Mouse (Mus musculus) v-Abl transformed pro-B cells (cell line): ENCODE data around the gene Surf2.
"Not testable (repeated sequence)": the region's sequence is repeated elsewhere in the genome, so short reads cannot be mapped to it uniquely, and the experiment has no call there.

ENCODE experiments used
- in situ Hi-C, 2 experiments: fragments of 400-800 bp; cut with MboI; formaldehyde crosslinking; loops; one replicate each; pipeline ENCODE4 v1.15.1; 2025; ENCODE audit not compliant: unreplicated experiment in 2 of 2

Gene Surf2

DNA sequence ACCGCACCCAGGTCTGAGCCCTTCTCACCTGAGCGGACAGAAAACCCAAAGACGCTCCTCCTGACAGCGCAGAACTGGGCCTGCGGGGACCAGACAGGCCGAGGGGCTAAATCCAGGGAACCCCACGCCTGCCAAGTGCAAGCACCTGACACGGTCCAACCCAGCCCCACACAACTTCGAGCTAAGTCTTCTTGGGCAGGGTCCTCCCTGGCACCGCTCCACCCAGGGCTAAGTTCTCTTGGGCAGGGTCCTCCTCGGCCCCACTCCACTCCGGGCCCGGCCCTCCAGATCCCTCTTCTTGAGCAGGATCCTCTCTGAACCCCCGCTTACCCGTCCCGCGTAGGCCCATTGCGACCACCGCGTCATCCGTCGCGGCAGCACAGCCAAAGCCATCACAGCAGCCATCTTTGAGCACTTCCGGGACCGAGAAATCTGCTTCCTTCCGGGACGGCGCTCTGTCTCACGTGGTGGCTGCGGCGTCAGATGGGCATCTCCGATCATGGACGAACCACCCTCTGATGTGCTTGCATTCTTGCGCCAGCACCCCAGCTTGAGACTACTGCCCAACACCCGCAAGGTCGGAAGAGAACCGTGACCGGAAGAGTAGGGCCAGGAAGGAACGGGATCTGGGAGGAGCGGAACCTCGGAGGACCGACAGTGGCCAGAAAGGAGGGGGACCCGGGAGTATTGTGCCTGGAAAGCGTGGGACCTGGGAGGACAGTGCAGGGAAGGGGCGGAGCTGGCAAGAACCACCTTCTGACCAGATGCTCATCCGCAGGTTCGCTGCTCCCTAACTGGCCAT lies at the start of gene Surf2, which contains the start of gene Surf1:
Surf2 (plus strand) TSS at position 441 of the 802 bp plus-strand sequence.
Surf1 (minus strand) TSS at position 604 of the 802 bp plus-strand sequence.
- in situ Hi-C loops, result loop anchor here (25.0 kb wide), 3 partner anchors 604 to 1654 kb away; partner anchors contain the start of genes Anapc2 (in 1 of the 2), C8g (in 1 of the 2), Fbxw5 (in 1 of the 2) and Gpsm1 (in 1 of the 2)

DNA sequence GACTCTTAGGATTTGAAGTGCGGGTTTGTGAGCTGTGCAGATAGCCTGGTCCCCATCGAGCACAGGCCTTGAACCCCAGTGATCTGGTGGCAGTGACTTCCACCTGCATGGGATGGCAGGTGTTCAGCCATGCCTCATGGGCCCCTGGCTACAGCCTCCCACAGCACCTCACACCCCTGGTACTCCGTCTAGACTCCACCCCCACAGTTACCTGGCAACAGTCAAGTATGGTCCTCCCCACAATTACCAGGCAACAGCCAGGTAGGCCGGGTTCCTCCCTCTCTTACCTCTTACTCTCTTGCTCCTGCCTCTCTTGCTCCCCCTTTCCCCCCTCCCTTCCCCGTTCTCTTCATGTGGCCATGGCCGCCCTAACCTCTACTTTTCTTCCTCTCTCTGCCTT lies 45.5 kb upstream of the Surf2 start:
- in situ Hi-C loops, result no loop called here

GRCm38 (mm10) chr2:26878571-26878970 lies 37.6 kb upstream of the Surf2 start:
- in situ Hi-C loops, result no loop called here

GRCm38 (mm10) chr2:26885541-26885940 lies 30.6 kb upstream of the Surf2 start:
- in situ Hi-C loops, result not testable (repeated sequence)

DNA sequence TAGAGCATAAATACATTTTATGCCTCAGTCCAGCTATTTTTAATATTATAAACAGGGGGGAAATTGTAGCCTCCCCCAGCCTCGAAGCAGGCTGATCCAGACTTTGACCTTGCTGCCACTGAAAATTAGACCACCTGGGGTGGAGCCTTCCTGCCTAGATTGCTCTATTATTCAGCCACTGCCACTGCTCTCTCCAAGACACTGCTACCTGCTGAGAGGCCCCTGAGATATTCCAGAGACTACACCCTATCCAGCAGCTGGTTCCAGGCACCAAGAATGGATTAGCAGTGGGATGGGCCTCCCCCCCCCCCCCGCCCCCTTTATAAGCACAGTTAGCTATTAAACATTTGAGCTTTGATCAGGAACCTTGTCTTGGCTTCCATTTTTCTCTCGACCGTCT lies 30.0 kb upstream of the Surf2 start:
- in situ Hi-C loops, result not testable (repeated sequence)

DNA sequence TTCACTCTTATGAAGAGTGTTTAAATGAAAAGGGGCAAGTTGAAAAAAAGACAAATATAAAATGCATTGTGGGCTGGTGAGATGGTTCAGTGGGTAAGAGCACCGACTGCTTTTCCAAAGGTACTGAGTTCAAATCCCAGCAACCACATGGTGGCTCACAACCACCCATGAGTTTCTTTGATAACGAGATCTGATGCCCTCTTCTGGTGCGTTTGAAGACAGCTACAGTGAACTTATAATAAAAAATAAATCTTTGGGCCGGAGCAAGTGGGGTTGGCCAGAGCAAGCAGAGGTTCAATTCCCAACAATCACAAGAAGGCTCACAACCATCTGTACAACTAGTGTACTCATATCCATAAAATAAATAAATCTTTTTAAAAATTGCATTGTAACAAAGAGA lies 20.3 kb upstream of the Surf2 start:
- in situ Hi-C loops, result loop anchor here in 1 of 2 experiments (10.0 kb wide), 1 partner anchor 241 kb away; no protein-coding TSS in a partner anchor

DNA sequence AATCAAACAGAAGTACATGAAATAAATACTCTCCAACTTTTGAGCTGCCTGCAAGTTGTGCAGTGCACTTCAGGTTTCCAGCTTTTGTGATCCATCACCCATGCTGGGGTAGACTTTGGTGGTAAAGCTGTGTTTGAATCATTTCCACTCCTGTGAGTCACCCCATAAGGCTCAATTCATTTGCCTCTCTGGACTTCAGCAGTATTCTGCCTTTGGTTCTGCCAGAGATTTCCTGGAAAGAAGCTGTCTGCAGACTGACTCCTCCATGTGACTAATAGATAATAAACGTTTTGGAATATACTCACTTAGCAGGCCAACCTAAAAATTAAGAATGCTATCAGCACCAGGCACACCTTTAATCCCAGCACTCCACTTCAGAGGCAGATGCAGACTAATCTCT lies 15.4 kb upstream of the Surf2 start:
- in situ Hi-C loops, result loop anchor here (5.0 to 25.0 kb wide), 6 partner anchors 453 to 1638 kb away; partner anchors contain the start of genes Sec16a (in 2 of the 2), Anapc2 (in 1 of the 2), C8g (in 1 of the 2) and Fbxw5 (in 1 of the 2)

GRCm38 (mm10) chr2:26901834-26902400 lies 14.2 kb upstream of the Surf2 start:
- in situ Hi-C loops, result loop anchor here (5.0 to 25.0 kb wide), 6 partner anchors 455 to 1640 kb away; partner anchors contain the start of genes Sec16a (in 2 of the 2), Anapc2 (in 1 of the 2), C8g (in 1 of the 2) and Fbxw5 (in 1 of the 2)

GRCm38 (mm10) chr2:26902467-26903220 lies 13.5 kb upstream of the Surf2 start, which contains the start of gene Surf6:
Gene Surf6, minus strand, starts transcription at chr2:26902879.
- in situ Hi-C loops, result loop anchor here (5.0 to 25.0 kb wide), 6 partner anchors 455 to 1640 kb away; partner anchors contain the start of genes Sec16a (in 2 of the 2), Anapc2 (in 1 of the 2), C8g (in 1 of the 2) and Fbxw5 (in 1 of the 2)

GRCm38 (mm10) chr2:26903311-26903710 lies 12.9 kb upstream of the Surf2 start:
- in situ Hi-C loops, result loop anchor here (5.0 to 25.0 kb wide), 6 partner anchors 456 to 1641 kb away; partner anchors contain the start of genes Sec16a (in 2 of the 2), Anapc2 (in 1 of the 2), C8g (in 1 of the 2) and Fbxw5 (in 1 of the 2)

DNA sequence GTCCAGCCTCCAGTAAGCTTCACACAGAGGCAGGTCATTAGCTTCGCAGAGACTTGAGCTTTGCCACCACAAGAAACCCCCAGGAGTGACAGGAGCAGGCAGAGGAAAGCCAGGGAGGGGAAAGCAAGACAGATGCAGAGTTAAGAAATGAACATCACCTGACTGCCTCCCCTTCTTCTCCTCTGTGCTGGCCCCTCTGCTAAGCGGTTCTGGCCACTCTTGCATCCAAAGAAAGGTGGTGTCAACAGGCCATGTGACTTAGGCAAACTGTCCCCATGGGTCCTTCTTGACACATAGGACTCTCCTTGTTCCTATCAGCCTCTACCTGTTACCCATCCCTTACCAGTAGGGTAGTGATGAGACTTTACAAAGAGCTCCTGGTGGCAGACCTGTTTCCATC lies 10.2 kb upstream of the Surf2 start:
- in situ Hi-C loops, result loop anchor here (5.0 to 25.0 kb wide), 6 partner anchors 264 to 1644 kb away; partner anchors contain the start of genes Anapc2 (in 1 of the 2), C8g (in 1 of the 2), Fbxw5 (in 1 of the 2) and Gpsm1 (in 1 of the 2)

- in situ Hi-C loops, result loop anchor here (5.0 to 25.0 kb wide), 6 partner anchors 264 to 1644 kb away; partner anchors contain the start of genes Anapc2 (in 1 of the 2), C8g (in 1 of the 2), Fbxw5 (in 1 of the 2) and Gpsm1 (in 1 of the 2)
These were observed 9.7 kb upstream of the Surf2 start for GRCm38 (mm10) chr2:26906431-26906830.

DNA sequence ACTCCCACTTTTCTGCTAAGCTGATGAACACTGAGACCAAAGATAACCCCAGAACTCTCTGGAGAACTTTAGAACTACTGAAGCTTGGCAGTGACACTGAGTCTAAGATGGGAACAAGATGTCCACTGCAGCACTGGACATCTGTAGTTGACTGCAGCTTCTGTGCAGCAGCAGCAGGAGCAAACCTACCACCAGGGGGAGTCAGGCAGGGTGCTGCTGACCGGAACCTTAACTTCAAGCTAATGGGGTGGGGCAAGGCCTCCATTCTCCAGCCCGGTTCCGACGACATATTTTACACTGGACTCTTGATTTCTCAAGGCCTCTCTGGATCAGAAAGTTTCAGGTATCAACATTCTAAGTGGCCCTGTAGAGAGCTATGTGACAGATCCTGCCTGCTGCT lies 9.1 kb upstream of the Surf2 start:
- in situ Hi-C loops, result loop anchor here (5.0 to 25.0 kb wide), 6 partner anchors 265 to 1645 kb away; partner anchors contain the start of genes Anapc2 (in 1 of the 2), C8g (in 1 of the 2), Fbxw5 (in 1 of the 2) and Gpsm1 (in 1 of the 2)

DNA sequence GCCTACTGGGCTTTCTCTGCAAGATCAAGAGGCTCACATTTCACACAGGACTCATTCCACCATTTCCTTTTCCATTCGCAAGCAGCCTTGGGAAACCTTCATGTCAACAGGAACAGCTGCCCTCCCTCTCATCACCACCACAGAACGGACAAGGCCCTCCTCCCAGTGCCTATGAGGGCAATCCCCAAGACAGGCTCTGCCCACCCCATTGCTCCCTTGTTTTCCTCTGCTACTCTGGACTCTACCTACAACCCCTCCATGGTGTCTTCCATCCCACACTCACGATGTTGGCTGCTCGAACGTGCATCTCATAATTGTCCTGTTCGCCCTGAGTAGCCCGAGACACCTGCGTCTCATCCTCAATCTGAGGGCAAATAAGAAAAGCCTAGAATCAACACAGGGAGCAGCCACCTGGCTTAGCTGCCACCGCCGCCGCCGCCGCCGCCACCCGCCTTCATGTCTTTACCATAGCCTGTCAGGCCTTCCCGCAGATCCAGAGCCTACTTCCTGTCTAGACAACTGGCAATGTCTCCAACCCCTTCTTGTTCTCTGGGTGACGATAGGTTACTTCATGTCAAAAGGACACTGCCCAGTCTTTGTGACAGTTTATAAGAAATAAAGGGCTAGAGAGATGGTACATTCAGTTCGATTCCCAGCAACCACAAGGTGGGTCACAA lies 7.3 kb upstream of the Surf2 start:
- in situ Hi-C loops, result loop anchor here (5.0 to 25.0 kb wide), 6 partner anchors 267 to 1647 kb away; partner anchors contain the start of genes Anapc2 (in 1 of the 2), C8g (in 1 of the 2), Fbxw5 (in 1 of the 2) and Gpsm1 (in 1 of the 2)

GRCm38 (mm10) chr2:26909387-26909784 lies 6.8 kb upstream of the Surf2 start:
- in situ Hi-C loops, result loop anchor here (5.0 to 25.0 kb wide), 6 partner anchors 267 to 1647 kb away; partner anchors contain the start of genes Anapc2 (in 1 of the 2), C8g (in 1 of the 2), Fbxw5 (in 1 of the 2) and Gpsm1 (in 1 of the 2)

DNA sequence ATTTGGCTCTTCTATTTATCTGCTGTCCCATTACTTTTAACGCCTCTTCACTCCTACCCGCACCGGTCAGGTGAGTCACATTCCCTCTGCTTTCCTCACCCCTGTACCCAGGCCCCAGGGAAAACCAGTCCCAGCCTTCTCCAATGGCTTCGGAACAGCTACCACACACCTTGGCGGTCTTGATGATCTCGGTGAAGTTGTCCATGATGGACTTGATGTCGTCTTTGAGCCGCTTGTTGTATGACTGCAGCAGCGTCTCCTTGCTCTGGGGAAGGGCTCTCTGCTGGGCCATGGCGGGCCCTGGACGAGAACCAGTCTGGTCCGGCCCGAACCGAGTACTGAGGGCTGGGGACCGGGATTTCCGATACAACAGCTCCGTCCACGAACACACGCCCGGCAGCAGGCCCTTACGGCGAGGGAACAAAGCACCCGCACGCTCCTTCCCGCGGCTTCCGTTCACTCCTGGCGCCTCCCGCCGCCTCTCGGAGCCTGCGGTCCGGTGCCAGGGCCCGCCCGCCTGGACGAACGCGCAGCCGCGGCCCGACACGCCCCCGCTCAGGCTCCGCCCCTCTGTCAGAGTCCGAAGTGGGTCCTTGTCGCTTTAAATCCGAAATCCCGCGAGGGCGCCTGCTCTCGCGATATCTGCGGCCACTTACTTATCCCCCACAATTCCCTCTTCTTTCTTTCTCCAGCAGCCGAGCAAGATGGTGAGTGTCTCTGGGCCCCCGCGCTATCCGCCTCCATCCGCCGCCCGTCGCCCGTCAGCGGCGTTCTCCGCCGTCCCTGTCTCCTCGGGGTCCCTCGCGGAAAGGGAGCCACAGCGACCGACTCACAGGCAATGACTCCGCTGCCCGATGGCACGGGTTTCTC lies 5.8 kb upstream of the Surf2 start, which contains the start of the genes Med22 and Rpl7a:
Med22 (minus strand) TSS at position 554 of the 870 bp plus-strand sequence.
Rpl7a (plus strand) TSS at position 641 of the 870 bp plus-strand sequence.
- in situ Hi-C loops, result loop anchor here (25.0 kb wide), 3 partner anchors 598 to 1648 kb away; partner anchors contain the start of genes Anapc2 (in 1 of the 2), C8g (in 1 of the 2), Fbxw5 (in 1 of the 2) and Gpsm1 (in 1 of the 2)
